Mouse (Mus musculus): ENCODE measurements around the gene Slc25a12.

Slc25a12 gene

DNA sequence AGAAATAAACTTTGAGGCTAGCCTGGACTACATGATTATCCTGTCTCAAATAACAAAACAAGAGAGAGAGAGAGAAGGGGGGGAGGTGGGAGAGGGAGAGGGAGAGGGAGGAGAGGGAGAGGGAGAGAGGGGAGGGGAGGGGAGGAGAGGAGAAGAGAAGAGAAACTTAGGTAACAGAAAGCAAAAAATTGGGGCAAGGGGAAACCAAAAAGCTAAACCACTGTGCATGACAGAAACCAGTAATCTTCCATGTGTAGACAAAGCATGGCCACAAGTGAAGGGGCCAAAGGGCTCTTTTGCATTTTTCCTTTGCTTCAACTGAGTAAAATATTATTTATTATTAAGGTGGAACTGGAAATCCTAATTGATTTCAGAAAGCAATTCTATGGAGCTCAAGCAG is 61.2 kb downstream of the Slc25a12 start:
- no peak for DNase-seq (ENCODE audit: low spot score)

DNA sequence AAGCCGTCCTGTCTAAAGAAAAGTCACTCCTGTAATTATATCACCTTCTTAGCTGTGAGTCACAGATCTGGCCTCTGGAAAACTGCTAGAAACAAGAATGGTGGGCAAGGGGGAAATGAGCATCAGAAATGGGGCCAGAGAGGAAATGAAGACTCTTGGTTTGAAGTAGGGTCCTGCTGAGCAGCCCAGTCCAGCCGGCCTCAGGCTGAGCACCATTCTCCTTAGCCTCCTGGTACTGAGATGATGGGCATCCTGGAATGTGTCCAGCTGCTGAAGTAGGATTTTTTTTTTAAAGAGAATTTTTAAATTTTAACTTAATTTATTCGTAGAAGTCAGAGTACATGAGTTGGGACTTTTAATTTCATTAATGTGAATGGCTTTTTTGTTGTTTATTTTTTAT is 62.7 kb downstream of the Slc25a12 start:
- peak; percentile 67 for DNase-seq (ENCODE audit: low spot score)

- peak; percentile 54 for DNase-seq (ENCODE audit: low spot score)
Measured at GRCm38 (mm10) chr2:71303221-71303620, 64.3 kb downstream of the Slc25a12 start.

GRCm38 (mm10) chr2:71302156-71302663 is 65.3 kb downstream of the Slc25a12 start:
- no peak for DNase-seq (ENCODE audit: low spot score)

DNA sequence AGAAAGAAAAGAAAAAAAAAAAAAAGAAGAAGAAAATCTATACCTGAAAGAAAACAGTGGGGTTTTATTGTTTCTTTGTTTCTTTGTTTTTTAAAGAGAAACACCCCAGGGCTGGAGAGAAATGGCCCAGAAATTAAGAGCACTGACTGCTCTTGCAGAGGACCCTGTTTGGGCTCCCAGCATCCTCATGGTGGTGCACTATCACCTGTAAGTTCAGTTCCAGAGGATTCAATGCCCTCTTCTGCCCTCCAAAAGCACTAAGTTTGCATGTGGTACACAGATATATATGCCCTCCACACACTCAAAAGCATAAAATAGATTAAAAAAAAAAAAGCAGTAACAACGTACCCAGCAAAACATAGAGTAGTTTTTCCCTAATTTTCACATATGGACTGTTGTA is 68.8 kb downstream of the Slc25a12 start:
- DNase-seq (ENCODE audit: low spot score), result no peak

DNA sequence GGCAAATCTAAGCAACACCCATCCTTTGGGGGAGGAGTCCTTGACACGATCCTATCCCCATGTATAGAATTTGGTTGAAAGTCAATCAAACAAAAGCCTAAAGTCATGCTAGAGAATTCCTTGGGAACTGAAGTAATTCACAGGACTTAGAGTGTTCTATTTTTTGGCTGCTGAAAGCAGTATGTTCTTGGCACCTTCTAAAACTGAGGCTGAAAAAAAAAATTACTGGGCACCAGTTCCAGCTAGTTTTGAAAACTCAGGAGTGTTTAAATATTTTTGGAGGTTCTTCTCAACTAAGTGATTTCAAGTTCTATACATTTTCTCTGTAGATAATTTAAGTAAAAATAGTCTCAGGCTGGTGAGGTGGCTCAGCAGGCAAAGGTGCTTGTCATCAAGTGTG is 70.0 kb downstream of the Slc25a12 start:
- DNase-seq (ENCODE audit: low spot score), result no peak

DNA sequence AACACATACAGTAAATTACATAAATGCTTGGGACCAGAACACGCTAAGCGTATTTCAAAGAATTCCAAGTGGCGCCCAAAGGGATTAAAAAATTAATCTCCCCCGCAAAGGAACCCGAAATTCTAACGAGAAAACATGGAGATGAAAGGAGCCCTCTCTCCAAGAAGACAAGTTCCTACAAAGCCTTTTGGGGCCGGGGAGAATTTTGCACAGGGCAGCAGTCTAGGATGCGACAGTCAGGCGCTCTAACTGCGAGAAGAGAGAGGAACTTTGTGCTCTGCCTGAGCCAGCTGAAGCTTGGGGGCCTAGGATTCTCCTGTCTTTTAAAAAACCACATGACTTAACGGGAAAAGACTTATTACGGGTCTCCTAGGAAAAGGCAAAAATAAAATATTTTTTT is 71.7 kb downstream of the Slc25a12 start:
- DNase-seq (ENCODE audit: low spot score), result no peak

DNA sequence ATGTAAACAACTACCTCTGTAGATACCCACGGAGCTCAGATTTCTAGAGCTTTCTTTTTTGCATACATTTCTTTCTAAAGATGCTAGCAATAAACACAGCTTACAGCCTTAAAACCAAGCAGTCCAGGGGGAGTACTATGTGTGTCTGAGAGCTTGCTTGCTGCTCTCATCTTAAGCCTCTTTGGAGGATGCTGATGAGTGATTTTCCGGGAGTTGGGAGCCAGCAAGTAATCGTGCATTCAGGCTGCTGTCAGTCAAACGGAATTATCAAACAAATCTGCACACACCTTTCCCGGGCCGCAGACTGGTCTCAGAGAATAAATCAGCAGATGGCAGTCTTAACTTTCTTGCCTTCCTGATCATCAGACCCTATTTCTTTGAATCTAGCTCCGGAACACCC is 73.1 kb downstream of the Slc25a12 start:
- DNase-seq (ENCODE audit: low spot score), result no peak

- DNase-seq (ENCODE audit: low spot score), result no peak
Measured at GRCm38 (mm10) chr2:71293983-71294382, 73.6 kb downstream of the Slc25a12 start.

DNA sequence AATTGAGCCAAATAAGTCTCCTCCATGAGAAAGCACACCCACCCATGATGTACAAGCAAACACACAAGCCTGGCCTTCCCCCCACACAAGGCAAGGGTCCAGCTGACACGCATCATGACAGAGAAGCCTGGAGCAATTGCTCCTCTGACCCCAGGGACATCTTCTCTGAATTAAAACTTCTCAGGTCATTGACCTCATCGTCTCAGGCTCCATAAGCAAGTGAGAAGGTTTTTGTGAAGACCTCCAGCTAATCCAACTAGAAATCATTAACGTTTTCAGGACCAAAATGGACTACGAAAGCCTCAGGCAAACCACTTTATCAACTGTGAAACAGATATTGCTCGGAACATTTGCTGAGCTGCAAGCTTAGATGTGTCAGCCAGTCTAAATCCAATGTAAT is 76.0 kb downstream of the Slc25a12 start:
- DNase-seq (ENCODE audit: low spot score), result no peak

DNA sequence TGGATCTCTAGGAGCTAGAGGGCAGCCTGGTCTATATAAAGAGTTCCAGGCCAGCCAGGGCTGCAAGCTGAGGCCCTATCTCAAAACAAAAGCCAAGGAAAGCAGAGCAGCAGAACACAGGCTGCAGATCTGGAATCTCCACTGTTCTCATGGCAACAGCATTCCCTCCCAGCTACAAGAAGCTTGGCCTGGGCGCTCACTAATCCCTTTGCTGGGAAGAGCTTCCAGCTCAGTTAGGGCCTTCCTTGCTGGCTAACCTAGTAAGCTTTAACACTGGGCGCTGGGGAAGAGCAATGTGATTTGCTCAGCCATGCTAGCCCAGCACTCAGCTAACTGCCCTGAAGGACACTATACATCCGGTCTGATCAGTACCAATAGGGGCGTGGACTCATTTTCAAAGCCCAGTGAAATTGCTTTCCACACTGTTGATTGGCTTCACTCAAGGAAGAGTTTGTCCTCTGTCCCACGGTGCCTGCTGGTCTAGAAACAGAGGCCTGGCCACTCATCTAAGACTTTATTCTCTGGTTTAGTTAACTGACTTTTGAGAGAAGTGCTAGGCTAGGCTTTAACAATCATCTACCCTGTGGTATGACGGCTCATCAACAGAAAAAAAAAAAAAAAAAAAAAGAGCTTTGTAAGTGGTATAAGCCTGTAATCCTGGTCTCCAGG is 77.3 kb downstream of the Slc25a12 start:
- peak; percentile 71 for DNase-seq (ENCODE audit: low spot score)

- DNase-seq (ENCODE audit: low spot score), result no peak
Measured at GRCm38 (mm10) chr2:71281981-71282380, 85.6 kb downstream of the Slc25a12 start.

GRCm38 (mm10) chr2:71278791-71279775 is 88.5 kb downstream of the Slc25a12 start:
- DNase-seq (ENCODE audit: low spot score), result no peak

DNA sequence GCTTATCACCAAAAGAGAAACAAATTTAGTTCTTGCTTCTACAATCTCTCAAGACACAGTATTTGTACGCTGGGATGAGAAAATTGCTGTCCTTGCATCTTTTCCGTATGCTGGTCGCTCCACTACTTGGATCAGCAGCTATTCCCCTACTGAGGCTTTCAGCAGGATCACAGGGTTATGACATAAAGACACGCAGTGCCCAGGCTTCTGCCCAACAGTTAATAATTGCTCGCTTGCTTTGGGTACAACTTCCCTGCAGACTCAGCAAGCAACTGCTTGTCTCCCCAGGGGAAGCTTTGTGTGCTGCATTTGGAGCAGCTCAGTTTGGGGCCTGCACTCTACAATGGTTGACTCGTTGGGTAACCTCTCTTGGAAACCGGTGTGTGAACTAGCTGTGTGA is 91.8 kb downstream of the Slc25a12 start:
- no peak for DNase-seq (ENCODE audit: low spot score)

DNA sequence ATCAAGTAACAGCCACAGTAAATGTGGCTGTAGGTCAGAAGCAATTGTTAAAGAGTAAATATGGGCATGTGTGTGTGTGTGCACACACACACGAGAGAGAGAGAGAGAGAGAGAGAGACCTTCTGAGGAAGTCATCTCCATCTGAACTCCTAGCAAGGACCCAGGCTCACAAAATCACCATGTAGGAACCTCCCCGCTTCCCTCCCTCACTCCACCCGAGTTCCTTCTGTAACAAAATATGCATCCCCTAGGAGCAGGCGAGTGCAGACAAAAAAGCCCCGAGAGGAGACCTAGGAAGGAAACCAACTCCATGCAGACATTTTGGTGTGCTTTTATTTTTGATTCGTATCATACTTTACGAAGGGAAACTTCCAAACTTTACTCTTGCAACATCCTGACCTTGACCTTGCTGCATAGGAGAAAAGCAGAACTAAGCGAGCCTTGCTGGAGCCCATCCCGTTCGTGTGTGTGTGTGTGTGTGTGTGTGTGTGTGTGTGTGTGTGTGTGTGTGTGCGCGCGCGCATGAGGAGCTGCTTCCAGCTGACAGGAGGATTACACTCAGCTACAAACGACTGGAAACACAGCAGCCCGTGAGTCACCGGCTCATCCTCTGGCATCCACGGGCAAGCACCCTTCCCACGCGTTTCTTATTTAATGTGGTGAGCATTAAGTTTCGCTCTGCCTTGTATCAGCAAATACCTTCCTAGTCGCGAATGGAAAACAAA is 93.4 kb downstream of the Slc25a12 start:
- no peak for DNase-seq (ENCODE audit: low spot score)

GRCm38 (mm10) chr2:71270085-71270484 is 97.5 kb downstream of the Slc25a12 start:
- no peak for DNase-seq (ENCODE audit: low spot score)

GRCm38 (mm10) chr2:71269332-71269731 is 98.2 kb downstream of the Slc25a12 start:
- DNase-seq (ENCODE audit: low spot score), result no peak

DNA sequence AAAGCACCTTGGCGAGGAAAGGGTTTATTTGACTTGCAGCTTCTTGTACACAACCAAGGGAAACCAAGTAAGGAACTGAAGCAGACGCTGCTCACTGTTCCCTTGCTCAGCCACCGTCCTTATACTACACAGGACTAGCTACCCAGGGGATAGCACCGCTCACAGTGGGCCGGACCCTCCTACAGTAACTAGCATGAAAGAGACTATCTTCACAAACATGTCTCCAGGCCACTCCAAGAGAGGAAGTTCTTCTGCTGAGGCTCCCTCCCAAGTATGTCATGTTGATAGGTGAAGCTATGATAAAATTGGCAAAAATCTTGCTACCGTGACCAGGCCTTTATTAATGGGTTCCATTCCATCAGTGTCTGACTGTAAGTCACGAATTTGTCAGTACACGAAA is 98.9 kb downstream of the Slc25a12 start:
- no peak for DNase-seq (ENCODE audit: low spot score)

DNA sequence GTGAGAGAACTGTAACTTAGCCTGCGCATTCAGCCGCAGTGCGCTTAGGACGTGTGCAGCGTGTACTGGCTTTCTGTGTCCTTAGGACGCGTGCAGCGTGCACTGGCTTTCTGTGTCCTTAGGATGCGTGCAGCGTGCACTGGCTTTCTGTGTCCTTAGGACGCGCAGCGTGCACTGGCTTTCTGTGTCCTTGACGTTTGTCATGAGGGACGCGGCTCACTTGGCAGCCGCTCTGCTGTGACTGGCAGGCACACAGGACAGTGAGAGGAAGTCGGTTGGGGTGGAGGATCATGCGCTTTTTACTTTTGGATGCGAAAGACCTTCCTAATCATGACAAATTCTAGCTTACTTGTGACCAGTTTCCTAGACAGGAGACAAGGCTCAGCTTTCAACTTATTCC is 103.0 kb downstream of the Slc25a12 start:
- DNase-seq (ENCODE audit: low spot score), result no peak

- no peak for DNase-seq (ENCODE audit: low spot score)
Measured at GRCm38 (mm10) chr2:71256581-71256980, 111.0 kb downstream of the Slc25a12 start.

GRCm38 (mm10) chr2:71254836-71255235 is 112.7 kb downstream of the Slc25a12 start:
- no peak for DNase-seq (ENCODE audit: low spot score)

DNA sequence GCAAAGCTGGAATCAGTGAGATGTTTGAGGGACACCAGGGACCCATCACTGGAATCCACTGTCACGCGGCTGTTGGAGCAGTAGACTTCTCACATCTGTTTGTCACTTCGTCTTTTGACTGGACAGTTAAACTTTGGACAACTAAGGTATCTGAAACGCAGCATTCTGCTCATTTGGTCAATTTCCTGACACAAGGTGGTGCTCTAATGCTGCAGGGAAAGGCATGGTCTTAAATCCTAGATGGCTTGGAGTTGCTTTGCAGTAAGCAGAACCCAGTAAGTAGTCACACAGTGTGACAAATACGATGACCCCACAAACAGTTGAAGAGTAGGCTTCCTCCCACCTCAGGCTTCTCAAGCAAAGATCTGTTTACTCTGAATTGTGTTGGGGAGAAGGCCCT is 116.7 kb downstream of the Slc25a12 start:
- DNase-seq (ENCODE audit: low spot score), result peak; percentile 45

Data from MN1 (cell line).